Mouse (Mus musculus): ENCODE measurements around the gene Trp53.
"Not testable (repeated sequence)": the region's sequence is repeated elsewhere in the genome, so short reads cannot be mapped to it uniquely, and the experiment has no call there.

The Trp53 gene

DNA sequence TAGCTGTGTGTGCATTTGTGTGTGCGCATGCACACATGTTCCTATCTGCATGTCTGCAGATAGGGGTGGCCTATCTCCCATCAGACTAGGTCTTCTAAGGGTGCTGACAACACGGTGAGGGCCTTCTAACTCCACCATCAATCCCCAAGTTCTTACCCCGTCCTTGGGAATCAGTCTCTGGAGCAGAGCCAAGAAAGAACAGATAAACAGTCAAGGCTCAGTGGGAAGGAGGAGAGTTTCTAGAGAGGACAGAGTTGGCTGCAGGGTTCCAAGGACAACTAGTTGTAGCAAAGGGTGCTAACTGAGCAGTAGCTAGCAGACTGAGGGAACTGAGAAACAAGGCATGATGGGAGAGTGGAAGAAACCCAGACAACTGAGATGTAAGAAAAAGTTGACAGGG, 21.6 kb downstream of the Trp53 start:
- no peak for DNase-seq

DNA sequence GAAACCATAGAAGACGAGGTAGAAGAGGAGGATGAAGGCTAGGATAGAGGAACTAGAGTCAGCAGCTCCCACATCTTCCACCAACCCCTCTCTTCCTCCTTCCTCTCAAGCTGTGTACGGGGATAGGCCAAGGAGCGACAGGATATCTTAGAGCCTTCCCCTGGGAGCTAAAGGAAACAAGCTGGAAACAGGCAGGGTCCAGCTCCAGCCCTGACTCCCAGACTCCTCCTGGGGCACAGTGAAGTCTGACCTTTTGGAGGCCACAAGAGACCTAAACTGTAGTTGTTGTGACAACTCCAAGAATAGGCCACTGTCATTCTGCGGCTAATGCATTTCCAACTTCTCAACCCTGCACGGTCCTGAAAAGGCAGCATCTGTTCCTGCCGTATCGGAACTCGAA, 23.4 kb downstream of the Trp53 start:
- peak in 1 of 2 experiments; percentile 42 for DNase-seq

DNA sequence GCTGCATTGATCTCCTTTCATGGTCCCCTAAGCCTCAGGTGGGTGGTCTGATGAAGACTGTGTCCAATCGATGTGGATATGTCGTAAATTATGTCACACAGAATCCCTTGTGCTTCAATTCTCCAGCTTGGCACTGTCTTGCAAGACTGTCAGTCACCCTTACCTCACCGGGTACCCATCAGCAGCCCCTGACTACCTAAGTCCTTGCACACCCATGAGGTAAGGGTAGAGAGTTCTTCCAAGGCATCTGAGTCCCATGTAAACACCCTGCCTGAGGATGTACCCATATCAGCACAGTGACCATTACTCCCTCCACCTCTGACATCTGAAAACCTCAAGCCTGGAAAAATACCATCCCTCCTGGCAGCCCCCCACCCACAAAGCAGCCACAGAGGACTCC, 24.2 kb downstream of the Trp53 start:
- no peak for DNase-seq

DNA sequence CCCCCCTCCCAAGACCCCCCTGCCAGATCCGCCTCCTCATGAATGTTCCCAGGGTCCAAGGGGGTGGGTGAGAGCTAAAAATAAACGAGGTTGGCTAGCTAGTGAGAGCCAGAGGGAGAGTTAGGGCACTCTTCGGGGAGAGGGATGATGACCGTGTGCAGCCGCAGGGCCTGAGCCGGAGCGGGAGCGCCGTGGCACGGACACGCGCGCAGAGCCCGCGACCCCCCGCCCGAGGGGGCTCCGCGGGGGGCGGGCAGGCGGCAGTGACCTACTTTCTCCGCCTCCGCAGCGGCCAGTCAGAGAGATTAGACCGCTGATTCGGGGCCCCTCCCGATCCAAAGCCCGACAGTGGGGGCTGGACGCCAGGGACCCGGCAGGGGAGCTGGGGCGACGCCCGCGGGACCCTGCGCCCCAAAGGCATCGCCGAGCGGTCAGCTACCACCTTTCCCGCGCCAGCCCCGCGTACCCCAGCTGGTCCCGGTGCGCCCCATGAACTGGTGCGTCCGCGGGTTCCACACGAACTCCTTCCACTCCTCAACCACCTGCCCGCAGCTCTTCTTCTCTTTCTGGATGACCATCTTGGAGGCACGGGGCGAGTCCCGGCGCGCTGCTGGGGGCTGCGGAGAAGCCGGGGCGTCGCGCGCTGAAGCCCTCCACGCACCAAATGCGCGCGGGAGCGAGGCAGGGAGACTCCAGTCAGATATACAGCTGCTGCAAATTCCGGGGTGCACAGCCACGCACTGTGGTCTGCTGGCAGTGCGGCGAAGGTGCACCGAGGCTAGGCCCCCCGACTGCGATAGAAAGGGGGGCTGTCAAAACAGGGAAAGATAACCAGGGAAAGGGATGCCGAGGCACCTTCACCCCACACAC, 24.9 kb downstream of the Trp53 start:
- DNase-seq: peak; percentile 42 to 60

DNA sequence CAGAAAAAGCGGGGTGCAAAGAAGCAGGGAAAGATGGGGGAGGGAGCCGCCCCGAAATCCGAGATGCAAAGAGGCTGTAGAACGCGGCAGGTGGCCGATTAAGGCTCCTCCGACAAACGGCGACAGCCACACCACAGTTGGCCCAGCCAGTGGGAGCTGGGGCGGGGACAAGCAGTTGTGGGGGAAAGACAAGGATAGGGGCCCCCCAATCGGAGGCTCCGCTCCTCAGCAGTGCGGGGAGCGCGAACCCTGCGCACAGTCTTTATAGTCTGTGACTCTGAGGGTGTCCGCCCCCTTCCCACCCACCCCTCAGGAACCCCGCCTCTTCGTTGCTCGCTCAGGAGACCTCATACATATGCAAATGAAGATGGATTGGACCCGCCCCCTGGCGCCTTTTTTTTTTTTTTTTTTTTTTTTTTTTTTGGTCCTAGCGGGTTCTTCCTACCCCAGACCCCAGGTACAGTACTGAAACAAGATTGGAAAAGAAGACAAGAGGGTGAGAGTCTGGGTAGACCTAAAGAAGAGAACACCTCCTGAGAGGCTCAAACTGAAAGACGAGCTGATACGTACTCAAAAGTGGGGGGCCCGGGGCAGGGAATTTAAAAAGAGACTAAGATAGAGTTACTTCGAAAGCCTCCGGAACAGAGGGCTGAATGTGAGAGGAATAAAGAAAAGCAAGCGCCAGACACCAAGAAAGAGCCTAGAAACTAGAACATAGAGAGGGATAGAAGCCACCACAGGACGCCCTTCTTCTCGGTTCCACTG, 25.7 kb downstream of the Trp53 start, which contains the start of gene Atp1b2:
TSS of gene Atp1b2 (minus strand) at position 217 of the 765 bp plus-strand sequence.
- DNase-seq: peak; percentile 83 to 86

DNA sequence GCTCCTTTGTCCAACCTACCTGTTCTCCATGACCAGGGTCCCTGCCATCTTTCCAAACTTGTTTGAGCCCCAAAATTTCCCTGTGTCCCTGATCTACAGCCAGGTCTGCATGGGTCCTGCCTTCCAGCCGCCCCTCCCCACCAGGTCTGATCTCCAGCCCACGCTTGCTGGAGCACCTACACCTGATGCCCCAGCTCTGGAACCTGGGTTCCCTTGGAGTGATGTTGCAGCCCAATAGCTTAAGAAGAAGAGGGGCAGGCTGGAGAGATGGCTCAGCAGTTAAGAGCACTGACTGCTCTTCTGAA, 26.3 kb downstream of the Trp53 start:
- no peak for DNase-seq

DNA sequence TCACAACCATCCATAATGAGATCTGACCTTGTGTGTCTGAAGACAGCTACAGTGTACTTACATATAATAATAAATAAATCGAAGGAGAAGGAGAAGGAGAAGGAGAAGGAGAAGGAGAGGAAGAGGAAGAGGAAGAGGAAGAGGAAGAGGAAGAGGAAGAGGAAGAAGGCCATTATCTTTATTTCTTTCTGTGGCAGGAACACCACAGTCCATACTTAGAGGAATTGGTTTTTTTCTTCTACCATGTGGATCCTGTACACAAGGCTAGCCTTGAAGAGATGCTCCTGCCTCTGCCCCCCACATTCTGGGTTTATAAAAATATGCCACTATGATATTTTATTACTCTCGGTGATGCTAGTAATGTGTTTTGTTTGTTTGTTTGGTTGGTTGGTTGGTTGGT, 26.7 kb downstream of the Trp53 start:
- no peak for DNase-seq

DNA sequence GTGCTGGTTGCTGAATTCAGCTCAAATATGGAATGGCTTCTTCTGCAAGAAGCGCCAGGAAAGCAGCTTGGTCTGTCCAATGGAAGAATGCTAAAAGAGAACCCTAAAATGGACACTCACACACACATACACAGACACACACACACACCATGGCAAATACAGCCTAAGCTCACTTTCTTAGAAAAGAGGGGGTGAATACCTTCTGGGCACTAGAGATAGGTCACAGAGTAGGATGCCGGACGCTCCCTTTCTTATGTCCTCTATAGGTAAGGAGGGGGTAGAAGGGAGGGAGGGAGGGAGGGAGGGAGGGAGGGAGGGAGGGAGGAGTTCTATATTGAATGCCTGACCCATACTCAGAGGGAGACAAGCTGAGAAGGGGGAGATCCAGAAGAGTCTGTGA, 28.4 kb downstream of the Trp53 start:
- DNase-seq: no peak

DNA sequence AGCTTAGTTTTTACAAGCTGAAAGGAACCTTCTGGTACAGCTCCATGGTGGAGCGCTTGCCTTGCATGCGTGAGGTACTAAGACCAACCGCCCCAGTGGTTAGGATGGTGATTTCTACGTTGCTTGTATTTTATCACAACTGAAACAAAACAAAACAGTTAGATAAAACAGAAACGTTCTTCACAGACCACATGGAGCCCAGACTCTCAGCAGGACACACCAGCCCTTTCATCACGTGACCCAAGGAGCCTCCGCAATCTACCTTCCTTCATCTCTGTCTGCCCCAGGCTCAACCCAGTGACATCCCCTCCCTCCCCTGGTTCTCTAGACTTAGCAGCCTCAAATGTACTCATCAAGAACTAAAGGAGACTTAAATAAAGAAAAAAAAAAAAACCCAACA, 29.3 kb downstream of the Trp53 start:
- DNase-seq: no peak

DNA sequence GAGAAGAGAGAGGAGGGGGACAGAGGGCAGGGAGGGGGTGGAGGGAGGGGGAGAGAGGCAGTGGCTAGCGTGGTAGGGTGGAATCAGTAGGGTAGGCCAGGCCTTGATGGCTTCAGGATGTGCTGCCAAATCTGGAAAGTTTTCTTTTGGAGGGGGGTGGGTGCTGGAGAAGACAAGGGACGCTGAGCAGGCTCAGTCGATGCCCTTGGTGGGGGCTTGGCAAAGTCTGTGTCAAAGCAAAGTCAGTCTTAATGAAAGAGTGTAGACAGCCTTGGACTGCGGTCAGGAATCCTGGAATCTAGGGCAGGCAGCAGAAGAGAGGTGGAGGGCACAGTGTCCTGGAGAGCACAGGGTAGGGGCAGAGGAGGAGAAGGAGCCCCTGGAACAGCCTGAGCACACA, 30.7 kb downstream of the Trp53 start:
- DNase-seq: no peak

DNA sequence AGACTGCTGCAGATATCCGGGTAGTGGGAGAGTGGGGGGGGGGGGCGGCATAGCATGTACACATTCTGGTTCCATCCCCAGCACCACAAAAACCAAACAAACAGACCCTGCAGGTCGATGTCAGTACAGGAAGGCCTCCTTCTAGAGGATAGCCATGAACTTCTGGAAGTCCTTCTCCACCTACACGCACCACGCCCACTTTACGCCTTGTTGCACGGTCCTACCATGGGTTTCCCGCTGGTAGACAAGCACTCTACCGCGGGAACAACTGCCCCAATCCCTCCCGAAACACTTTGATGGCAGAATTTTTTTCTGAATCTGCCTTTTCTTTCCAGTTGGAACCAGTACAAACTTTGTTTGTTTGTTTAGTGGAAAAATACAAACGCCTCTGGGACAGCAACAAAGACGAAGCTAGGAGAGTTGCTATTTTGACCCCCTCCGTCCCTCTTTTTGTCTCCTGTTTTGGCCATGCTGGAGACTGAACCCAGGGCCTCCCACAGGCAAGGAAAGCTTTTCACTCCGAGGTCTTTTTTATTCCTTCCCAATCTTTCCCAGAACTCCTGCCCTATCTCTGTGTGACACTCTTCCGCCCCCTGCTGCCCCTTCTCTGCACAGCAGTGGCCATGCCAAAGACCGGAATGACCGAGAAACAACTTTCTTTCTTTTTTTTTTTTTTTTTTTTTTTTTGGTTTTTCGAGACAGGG, 33.5 kb downstream of the Trp53 start:
- DNase-seq: peak; percentile 96

DNA sequence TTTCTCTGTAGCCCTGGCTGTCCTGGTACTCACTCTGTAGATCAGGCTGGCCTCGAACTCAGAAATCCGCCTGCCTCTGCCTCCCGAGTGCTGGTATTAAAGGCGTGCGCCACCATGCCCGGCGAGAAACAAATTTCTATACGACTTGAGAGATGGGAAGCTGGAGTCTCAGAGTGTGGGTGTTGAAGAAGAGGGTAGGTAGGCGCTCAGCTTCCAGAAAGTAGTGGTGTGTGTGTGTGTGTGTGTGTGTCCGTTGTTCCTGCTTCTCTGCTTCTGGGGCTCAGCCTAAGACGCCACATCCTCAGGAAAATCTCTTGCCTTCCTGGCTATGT, 34.1 kb downstream of the Trp53 start:
- DNase-seq: not testable (repeated sequence)

DNA sequence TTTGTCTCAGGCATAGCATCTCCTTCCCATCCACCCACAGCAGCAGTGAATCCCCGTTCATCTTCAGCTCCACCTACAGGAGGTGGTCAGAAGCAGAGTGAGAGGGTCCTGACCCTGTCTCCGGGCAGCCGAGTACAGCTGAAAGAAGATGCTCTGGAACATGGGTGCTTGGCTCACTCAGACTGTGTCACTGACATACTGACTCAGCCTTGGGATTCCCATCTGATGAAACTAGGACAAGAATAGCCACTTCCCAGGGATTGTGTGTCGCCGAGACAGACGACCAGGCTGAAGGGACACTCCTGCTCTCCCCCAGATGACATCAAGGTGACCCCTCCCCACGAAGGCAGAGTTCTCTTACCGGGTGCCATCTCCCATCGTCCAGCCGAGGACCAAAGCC, 36.6 kb downstream of the Trp53 start:
- DNase-seq: no peak

DNA sequence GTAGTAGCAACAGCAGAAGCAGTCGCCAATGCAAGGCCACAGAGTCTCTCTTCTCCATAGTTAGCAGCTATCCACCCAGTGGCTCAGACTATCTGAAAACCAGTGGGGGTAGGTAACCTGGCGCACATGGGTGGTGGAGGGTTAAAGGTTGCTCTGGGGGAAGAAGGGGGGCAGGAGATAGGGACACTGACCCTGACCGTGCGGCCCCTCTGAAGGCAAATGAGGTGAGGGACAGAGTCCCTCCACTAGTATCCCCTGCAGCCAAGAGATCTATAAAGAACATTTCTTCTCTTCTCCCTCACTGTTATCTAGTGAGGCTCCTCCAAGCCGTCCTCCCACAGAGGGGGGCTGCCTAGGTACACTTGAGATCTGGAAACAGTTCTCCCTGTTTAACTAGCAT, 37.6 kb downstream of the Trp53 start, which contains the start of gene Shbg:
TSS of gene Shbg (minus strand) at position 101 of the 400 bp plus-strand sequence.
- no peak for DNase-seq

DNA sequence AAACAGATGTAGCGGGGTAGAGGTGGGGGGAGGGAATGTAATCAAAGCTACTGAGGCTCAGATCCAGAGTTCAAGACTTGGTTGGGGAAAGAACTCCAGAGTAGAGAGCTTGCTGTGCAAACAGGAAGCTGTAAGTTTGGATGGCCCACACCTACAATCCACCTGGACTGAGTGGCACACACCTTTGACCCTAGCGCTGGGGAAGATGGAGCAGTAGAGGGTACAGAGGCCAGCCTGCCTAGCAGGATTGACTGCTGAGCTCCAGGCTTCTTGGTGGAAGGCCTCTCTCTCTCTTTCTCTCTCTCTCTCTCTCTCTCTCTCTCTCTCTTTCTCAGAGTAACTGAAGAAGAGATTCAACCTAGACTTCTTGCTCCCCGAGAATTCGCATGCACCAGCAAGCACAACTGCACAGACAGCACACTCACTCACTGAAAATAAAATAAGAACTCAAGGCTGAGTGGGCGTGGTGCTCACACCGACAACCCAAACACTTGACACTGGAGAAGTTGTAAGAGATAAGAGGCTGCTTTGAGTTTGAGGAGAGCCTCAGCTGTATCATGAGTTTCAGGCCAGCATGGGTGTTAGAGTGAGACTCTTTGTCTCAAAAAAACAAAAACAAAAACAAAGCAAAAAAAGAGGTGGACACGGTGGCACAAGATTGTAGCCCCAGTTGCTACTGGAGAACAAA, 40.4 kb downstream of the Trp53 start:
- DNase-seq: no peak

DNA sequence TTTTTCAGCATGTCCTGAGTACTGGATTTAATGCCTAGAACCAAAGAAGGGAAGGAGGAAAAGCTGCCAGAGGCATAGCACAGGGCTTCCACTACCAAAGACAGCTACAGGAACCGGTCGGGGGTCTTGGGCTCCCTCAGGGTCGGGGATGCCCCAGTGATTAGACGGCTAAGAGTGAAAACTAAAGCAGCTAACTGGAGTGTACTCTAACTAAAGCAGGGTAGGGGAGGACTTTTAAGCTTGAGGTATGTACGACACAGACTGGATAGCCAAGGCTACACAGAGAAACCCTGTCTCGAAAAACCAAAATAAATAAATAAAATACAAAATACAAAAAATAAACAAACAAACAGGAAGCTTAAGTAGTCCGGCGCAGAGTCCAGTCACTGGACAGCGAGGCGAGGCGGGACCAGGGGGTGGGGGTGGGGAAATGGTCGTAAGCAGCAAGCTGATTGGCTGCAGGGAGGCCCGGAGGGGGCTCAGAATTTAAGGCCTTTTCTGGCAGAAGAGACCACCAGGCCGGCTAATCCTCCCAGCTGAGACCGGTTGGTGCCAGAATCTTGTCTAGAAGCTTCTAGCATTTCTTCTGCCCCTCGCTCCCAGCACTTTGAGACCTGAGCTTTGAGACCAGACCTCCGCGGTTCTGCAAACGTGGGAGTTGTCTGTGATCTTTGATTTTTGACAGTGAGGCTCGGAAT, 41.6 kb downstream of the Trp53 start, which contains the start of gene Sat2:
TSS of gene Sat2 (plus strand) at position 454 of the 698 bp plus-strand sequence.
- peak; percentile 74 to 84 for DNase-seq

DNA sequence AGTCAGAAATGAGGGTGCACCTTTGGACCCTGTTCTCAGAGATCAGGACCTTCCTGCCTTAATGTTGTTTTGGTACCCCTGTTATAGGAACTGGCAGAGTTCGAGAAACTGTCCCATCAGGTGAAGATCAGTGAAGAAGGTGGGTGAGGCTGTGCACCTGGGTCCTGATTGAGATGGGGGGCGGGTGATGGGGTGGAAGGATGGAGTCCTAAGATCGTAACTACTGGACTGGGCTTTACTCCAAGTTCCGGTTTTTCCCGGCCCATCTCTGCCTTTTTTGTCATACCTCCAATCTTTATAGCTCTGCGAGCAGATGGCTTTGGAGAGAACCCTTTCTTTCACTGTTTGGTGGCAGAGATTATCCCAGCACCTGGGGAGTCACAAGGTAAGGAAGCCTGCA, 42.2 kb downstream of the Trp53 start:
- DNase-seq: peak; percentile 24 to 51

DNA sequence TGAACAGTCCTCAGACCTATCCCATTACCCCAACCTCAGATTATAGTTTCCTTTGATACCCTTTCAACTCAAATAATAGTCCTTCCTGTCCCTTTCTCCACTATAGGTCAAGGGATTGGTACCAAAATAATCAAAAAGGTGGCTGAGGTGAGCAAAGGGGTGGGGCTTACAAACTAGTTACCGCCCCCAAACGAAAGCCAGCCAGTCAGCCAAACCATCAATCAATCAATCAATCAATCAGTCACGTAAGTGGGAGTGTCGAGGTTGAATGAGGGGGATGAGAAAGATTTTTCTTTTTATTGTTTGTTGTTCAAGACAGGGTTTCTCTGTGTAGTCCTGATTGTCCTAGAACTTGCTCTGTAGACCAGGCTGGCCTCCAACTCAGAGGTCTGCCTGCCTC, 42.8 kb downstream of the Trp53 start:
- no peak for DNase-seq

DNA sequence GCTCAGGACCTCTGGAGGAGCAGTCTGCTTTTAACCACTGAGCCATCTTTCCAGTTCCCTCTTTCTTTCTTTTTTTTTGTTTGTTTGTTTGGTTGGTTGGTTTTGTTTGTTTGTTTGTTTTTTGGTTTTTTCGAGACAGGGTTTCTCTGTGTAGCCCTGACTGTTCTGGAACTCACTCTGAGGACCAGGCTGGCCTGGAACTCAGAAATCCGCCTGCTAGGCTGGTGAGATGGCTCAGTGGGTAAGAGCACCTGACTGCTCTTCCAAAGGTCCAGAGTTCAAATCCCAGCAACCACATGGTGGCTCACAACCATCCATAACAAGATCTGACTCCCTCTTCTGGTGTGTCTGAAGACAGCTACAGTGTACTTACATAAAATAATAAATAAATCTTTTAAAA, 44.2 kb downstream of the Trp53 start:
- DNase-seq: not testable (repeated sequence)

DNA sequence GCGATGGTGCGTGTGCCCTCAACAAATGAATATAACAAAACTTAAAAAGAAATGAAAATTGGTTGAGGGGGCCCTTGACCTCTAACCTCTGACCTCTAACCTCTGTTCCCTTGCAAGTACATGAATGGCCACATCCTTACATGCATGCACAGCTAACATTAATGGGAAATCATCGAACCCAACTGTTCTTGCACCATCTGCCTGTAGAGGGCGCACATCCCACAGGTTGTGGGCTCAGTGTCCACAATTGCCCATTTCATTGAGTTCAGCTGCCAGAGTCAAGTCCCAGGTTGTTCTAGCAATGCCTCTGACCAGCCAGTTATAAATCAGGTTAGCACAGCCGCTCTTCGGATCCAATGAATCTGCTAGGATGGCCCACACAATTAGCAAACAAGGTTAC, 48.1 kb downstream of the Trp53 start:
- peak; percentile 88 to 89 for DNase-seq

DNA sequence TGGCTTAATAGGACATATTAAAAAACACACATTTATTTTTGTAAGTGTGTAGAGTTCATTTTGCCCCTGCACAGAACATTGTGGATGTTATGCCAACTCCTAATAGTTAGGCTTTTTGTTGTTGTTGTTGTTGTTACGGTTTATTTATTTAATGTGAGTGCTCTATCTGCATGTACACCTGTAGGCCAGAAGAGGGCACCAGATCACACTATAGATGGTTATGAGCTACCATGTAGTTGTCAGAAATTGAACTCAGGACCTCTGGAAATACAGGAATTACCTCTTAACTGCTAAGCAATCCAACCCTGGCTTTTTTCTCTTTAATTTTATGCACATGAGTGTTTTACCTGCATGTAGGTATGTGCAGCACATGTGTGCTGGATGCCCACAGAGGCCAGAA, 49.6 kb downstream of the Trp53 start:
- DNase-seq: no peak

All from kidney, postnatal 4 days (tissue).